Mouse (Mus musculus): ENCODE measurements around the gene Tspyl3. TPM values are rescaled to one million over a fixed set of nuclear protein-coding genes. Genes with fewer than 3 reads are reported as not detected.

Gene Tspyl3
- polyA plus RNA-seq, 1 experiment from 2014 or later = 9.3 TPM

- no peak for TF ChIP-seq CTCF (IDR thresholded peaks at IDR 0.05; ENCODE audit: low read depth)
Observed at GRCm38 (mm10) chr2:153202766-153203165, 22.5 kb downstream of the Tspyl3 start.

GRCm38 (mm10) chr2:153199114-153199513 lies 26.1 kb downstream of the Tspyl3 start:
- no peak overlapping the region for H3K4me3 ChIP-seq (replicated peaks; ENCODE audit: low read depth, low read length)
- WGBS = 93% methylated on average over 2 of the region's 2 CpGs
- no peak overlapping the region for H3K27ac ChIP-seq
- H3K36me3 ChIP-seq (ENCODE audit: insufficient read depth, low read length) = peaks cover 30% of the 10 kb centered on the region
- H3K9me3 ChIP-seq (replicated peaks; ENCODE audit: low read length) = no peaks in the 10 kb centered on the region
- H3K4me1 ChIP-seq (replicated peaks; ENCODE audit: insufficient read depth, low read length) = no peaks in the 10 kb centered on the region
- ATAC-seq (replicated peaks; ENCODE audit: low FRiP score, low read depth) (no peak), DNase-seq (ENCODE audit: low spot score) (no peak)
- H3K27me3 ChIP-seq (ENCODE audit: insufficient read depth, low read length) = no peaks in the 10 kb centered on the region
- no peak for TF ChIP-seq CTCF (IDR thresholded peaks at IDR 0.05; ENCODE audit: low read depth)
- no peak overlapping the region for H3K4me2 ChIP-seq (ENCODE audit: low read length)
- no peak overlapping the region for H3K9ac ChIP-seq (ENCODE audit: low read depth, low read length)

More at GRCm38 (mm10) chr2:153202766-153203165, 22.5 kb downstream of the Tspyl3 start:
- Histone ChIP-seq H3K4me3 (replicated peaks; ENCODE audit: low read depth, low read length) (no peak overlapping the region), H3K9me3 (replicated peaks; ENCODE audit: low read length) (no peaks in the 10 kb centered on the region), H3K27ac (no peak overlapping the region), H3K36me3 (ENCODE audit: insufficient read depth, low read length) (peaks cover 33% of the 10 kb centered on the region), H3K9ac (ENCODE audit: low read depth, low read length) (no peak overlapping the region), H3K27me3 (ENCODE audit: insufficient read depth, low read length) (no peaks in the 10 kb centered on the region), H3K4me1 (replicated peaks; ENCODE audit: insufficient read depth, low read length) (no peaks in the 10 kb centered on the region), H3K4me2 (ENCODE audit: low read length) (no peak overlapping the region)
- 91% methylated on average over 1 of the region's 1 CpGs for WGBS
- ATAC-seq (replicated peaks; ENCODE audit: low FRiP score, low read depth) (no peak), DNase-seq (ENCODE audit: low spot score) (no peak)

GRCm38 (mm10) chr2:153198485-153198884 lies 26.8 kb downstream of the Tspyl3 start:
- peaks cover 30% of the 10 kb centered on the region for H3K36me3 ChIP-seq (ENCODE audit: insufficient read depth, low read length)
- no peak for DNase-seq (ENCODE audit: low spot score)
- no peaks in the 10 kb centered on the region for H3K27me3 ChIP-seq (ENCODE audit: insufficient read depth, low read length)
- TF ChIP-seq CTCF (IDR thresholded peaks at IDR 0.05; ENCODE audit: low read depth) = no peak
- no peak overlapping the region for H3K27ac ChIP-seq
- 74% methylated on average over 5 of the region's 5 CpGs for WGBS
- H3K4me1 ChIP-seq (replicated peaks; ENCODE audit: insufficient read depth, low read length) = no peaks in the 10 kb centered on the region
- no peaks in the 10 kb centered on the region for H3K9me3 ChIP-seq (replicated peaks; ENCODE audit: low read length)
- no peak overlapping the region for H3K9ac ChIP-seq (ENCODE audit: low read depth, low read length)
- ATAC-seq (replicated peaks; ENCODE audit: low FRiP score, low read depth) = no peak
- no peak overlapping the region for H3K4me3 ChIP-seq (replicated peaks; ENCODE audit: low read depth, low read length)
- no peak overlapping the region for H3K4me2 ChIP-seq (ENCODE audit: low read length)

- DNase-seq (ENCODE audit: low spot score) (no peak), ATAC-seq (replicated peaks; ENCODE audit: low FRiP score, low read depth) (no peak)
- Histone ChIP-seq H3K9me3 (replicated peaks; ENCODE audit: low read length) (no peaks in the 10 kb centered on the region), H3K27me3 (ENCODE audit: insufficient read depth, low read length) (no peaks in the 10 kb centered on the region), H3K9ac (ENCODE audit: low read depth, low read length) (no peak overlapping the region), H3K36me3 (ENCODE audit: insufficient read depth, low read length) (peaks cover 46% of the 10 kb centered on the region), H3K4me1 (replicated peaks; ENCODE audit: insufficient read depth, low read length) (no peaks in the 10 kb centered on the region), H3K4me2 (ENCODE audit: low read length) (no peak overlapping the region), H3K27ac (no peak overlapping the region), H3K4me3 (replicated peaks; ENCODE audit: low read depth, low read length) (no peak overlapping the region)
- no peak for TF ChIP-seq CTCF (IDR thresholded peaks at IDR 0.05; ENCODE audit: low read depth)
- 93% methylated on average over 3 of the region's 3 CpGs for WGBS
Observed at GRCm38 (mm10) chr2:153194255-153194654, 31.0 kb downstream of the Tspyl3 start.

GRCm38 (mm10) chr2:153191242-153191641 lies 34.0 kb downstream of the Tspyl3 start:
- no peak overlapping the region for H3K4me3 ChIP-seq (replicated peaks; ENCODE audit: low read depth, low read length)
- no peak overlapping the region for H3K9ac ChIP-seq (ENCODE audit: low read depth, low read length)
- WGBS = 81% methylated on average over 2 of the region's 2 CpGs
- no peaks in the 10 kb centered on the region for H3K4me1 ChIP-seq (replicated peaks; ENCODE audit: insufficient read depth, low read length)
- DNase-seq (ENCODE audit: low spot score) (no peak), ATAC-seq (replicated peaks; ENCODE audit: low FRiP score, low read depth) (no peak)
- no peak overlapping the region for H3K4me2 ChIP-seq (ENCODE audit: low read length)
- H3K27me3 ChIP-seq (ENCODE audit: insufficient read depth, low read length) = no peaks in the 10 kb centered on the region
- no peaks in the 10 kb centered on the region for H3K9me3 ChIP-seq (replicated peaks; ENCODE audit: low read length)
- peaks cover 70% of the 10 kb centered on the region for H3K36me3 ChIP-seq (ENCODE audit: insufficient read depth, low read length)
- TF ChIP-seq CTCF (IDR thresholded peaks at IDR 0.05; ENCODE audit: low read depth) = no peak
- H3K27ac ChIP-seq = no peak overlapping the region

- H3K36me3 ChIP-seq (ENCODE audit: insufficient read depth, low read length) = peaks cover 77% of the 10 kb centered on the region
- TF ChIP-seq CTCF (IDR thresholded peaks at IDR 0.05; ENCODE audit: low read depth) = no peak
- H3K4me2 ChIP-seq (ENCODE audit: low read length) = no peak overlapping the region
- H3K9ac ChIP-seq (ENCODE audit: low read depth, low read length) = no peak overlapping the region
- WGBS = 80% methylated on average over 2 of the region's 2 CpGs
- H3K27me3 ChIP-seq (ENCODE audit: insufficient read depth, low read length) = no peaks in the 10 kb centered on the region
- H3K27ac ChIP-seq = no peak overlapping the region
- no peaks in the 10 kb centered on the region for H3K4me1 ChIP-seq (replicated peaks; ENCODE audit: insufficient read depth, low read length)
- H3K4me3 ChIP-seq (replicated peaks; ENCODE audit: low read depth, low read length) = no peak overlapping the region
- ATAC-seq (replicated peaks; ENCODE audit: low FRiP score, low read depth) (no peak), DNase-seq (ENCODE audit: low spot score) (no peak)
- no peaks in the 10 kb centered on the region for H3K9me3 ChIP-seq (replicated peaks; ENCODE audit: low read length)
Observed at GRCm38 (mm10) chr2:153187848-153188247, 37.4 kb downstream of the Tspyl3 start.

- no peak overlapping the region for H3K4me3 ChIP-seq (replicated peaks; ENCODE audit: low read depth, low read length)
- H3K9ac ChIP-seq (ENCODE audit: low read depth, low read length) = no peak overlapping the region
- H3K4me2 ChIP-seq (ENCODE audit: low read length) = no peak overlapping the region
- H3K36me3 ChIP-seq (ENCODE audit: insufficient read depth, low read length) = peaks cover 71% of the 10 kb centered on the region
- WGBS = 42% methylated on average over 2 of the region's 2 CpGs
- no peak overlapping the region for H3K27ac ChIP-seq
- ATAC-seq (replicated peaks; ENCODE audit: low FRiP score, low read depth) (no peak), DNase-seq (ENCODE audit: low spot score) (no peak)
- no peaks in the 10 kb centered on the region for H3K4me1 ChIP-seq (replicated peaks; ENCODE audit: insufficient read depth, low read length)
- no peaks in the 10 kb centered on the region for H3K9me3 ChIP-seq (replicated peaks; ENCODE audit: low read length)
- no peak for TF ChIP-seq CTCF (IDR thresholded peaks at IDR 0.05; ENCODE audit: low read depth)
- H3K27me3 ChIP-seq (ENCODE audit: insufficient read depth, low read length) = no peaks in the 10 kb centered on the region
Observed at GRCm38 (mm10) chr2:153186176-153186591, 39.1 kb downstream of the Tspyl3 start.

Data from kidney, postnatal 0 days (tissue).